Mouse (Mus musculus): ENCODE measurements around the gene Hoxc4. TPM values are rescaled to one million over a fixed set of nuclear protein-coding genes. Genes with fewer than 3 reads are reported as not detected.

The Hoxc4 gene
- polyA plus RNA-seq, 1 experiment from 2014 or later = 1.7 TPM

DNA sequence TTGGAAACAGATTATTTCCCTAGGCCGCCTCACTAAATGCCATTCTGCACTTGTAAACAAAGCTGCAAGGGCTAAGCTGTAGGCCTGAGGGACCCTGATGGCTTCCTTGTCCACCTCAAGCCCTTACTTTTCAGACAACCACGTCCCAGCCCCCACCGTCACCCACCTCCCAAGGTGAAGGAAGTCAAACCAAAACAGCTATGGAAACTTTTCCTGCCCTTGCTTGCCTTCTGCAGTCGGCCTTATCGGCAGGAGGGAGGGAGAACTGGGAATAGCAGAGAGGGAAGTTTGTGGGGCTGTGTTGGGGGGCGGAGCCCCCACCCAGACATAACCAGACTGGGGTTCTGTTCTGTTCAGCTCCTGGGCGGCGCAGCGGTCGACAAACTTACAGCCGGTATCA is 26.5 kb upstream of the Hoxc4 start:
- Histone ChIP-seq H3K9ac (no peak overlapping the region), H3K36me3 (no peaks in the 10 kb centered on the region), H3K27me3 (peaks cover 88% of the 10 kb centered on the region), H3K4me2 (no peak overlapping the region), H3K9me3 (no peaks in the 10 kb centered on the region), H3K4me1 (peaks cover 14% of the 10 kb centered on the region), H3K4me3 (no peak overlapping the region), H3K27ac (no peak overlapping the region)
- WGBS = 16% methylated on average over 11 of the region's 11 CpGs
- ATAC-seq (ENCODE audit: insufficient number of reproducible peaks, low FRiP score, low TSS enrichment, low read depth) = no peak

DNA sequence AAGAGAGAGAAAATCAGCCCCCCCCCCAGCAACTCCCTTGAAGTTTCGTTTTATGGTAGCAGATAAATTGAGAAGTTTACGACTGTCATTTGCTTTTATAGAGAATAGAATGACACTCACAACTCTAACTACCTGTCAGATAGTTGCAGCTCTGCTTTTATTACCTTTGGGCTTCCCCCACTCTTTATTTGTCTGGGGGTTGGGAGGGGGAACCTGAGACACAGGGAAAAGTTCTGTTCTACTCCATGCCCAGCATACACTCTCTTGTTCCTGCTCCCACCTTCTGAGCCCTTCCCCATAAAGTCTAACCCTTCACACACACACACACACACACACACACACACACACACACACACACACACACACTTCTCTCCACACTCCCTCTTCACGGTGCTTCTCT is 25.9 kb upstream of the Hoxc4 start:
- Histone ChIP-seq H3K4me2 (no peak overlapping the region), H3K9ac (no peak overlapping the region), H3K27me3 (peaks cover 88% of the 10 kb centered on the region), H3K4me3 (no peak overlapping the region), H3K4me1 (peaks cover 11% of the 10 kb centered on the region), H3K36me3 (no peaks in the 10 kb centered on the region), H3K27ac (no peak overlapping the region), H3K9me3 (no peaks in the 10 kb centered on the region)
- WGBS = 11% methylated on average over 3 of the region's 3 CpGs
- ATAC-seq (ENCODE audit: insufficient number of reproducible peaks, low FRiP score, low TSS enrichment, low read depth) = no peak

DNA sequence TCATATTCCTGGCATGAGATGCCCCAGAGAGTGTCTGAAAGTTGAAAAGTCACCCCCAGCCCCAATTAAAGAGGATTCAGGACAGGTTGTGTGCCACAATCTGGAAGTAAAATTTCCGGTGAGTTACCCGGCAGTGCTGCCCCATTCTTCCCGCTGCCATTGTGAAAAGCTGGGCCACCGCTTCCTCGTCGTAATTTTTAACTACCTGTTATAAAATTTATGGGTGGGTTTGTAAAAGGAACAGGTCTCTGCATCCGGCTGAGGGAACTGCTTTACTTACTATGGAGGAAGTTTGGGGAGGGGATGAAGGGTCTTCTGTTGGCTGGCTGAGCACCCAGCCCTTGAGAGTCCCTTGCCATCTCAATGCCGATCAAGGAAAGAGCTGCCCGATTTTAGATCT is 22.2 kb upstream of the Hoxc4 start:
- no peak overlapping the region for H3K9ac ChIP-seq
- ATAC-seq (ENCODE audit: insufficient number of reproducible peaks, low FRiP score, low TSS enrichment, low read depth) = no peak
- H3K4me3 ChIP-seq = no peak overlapping the region
- H3K9me3 ChIP-seq = no peaks in the 10 kb centered on the region
- no peaks in the 10 kb centered on the region for H3K36me3 ChIP-seq
- 16% methylated on average over 9 of the region's 9 CpGs for WGBS
- H3K4me1 ChIP-seq = peaks cover 29% of the 10 kb centered on the region
- H3K4me2 ChIP-seq = no peak overlapping the region
- peaks cover 90% of the 10 kb centered on the region for H3K27me3 ChIP-seq
- H3K27ac ChIP-seq = no peak overlapping the region

DNA sequence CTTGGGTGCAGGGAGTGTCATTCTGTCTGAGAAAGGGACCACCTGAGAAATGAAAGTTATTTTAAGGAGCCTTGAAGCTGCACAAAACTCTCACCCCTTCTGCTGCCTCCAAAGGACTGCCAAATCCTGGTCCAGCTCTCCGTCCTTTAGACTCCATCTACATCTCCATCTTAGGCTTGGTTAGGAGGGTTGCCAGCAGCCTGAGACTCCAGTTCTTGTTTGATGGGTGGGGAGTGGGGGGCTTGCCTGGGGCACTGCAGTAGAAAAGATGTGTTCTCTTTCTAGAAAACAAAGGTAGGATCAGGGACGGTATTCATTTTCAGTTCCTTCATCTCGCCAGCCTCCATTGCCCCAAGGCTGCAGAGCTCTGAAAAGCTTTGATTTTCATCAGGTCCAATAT is 21.3 kb upstream of the Hoxc4 start:
- Histone ChIP-seq H3K9ac (no peak overlapping the region), H3K27me3 (peaks cover 90% of the 10 kb centered on the region), H3K4me3 (peak overlapping the region; percentile 47; the same call in 1 of the 2 replicates), H3K36me3 (no peaks in the 10 kb centered on the region), H3K4me1 (peaks cover 29% of the 10 kb centered on the region), H3K27ac (no peak overlapping the region), H3K9me3 (no peaks in the 10 kb centered on the region), H3K4me2 (peak overlapping the region; percentile 81)
- ATAC-seq (ENCODE audit: insufficient number of reproducible peaks, low FRiP score, low TSS enrichment, low read depth) = no peak
- WGBS = 13% methylated on average over 3 of the region's 3 CpGs

DNA sequence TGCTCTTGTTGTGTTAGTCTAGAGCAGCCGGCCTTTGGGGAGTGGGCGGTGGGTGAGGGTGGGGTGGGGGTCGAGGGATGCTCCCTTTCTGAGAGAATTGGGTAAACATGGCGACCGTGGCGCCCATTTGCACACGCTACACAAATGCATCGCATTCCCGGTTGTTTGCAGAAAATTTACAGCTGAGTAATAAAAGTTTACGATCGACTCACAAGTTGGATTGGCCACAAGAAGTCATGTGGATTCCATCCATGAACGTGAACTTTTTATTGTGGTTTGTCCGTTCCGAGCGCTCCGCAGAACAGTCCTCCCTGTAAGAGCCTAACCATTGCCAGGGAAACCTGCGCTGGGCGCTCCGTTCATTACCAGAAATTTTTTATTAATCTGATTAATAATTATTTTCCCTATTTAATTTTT is 20.8 kb upstream of the Hoxc4 start, which contains the start of gene Hoxc6:
Gene Hoxc6 (plus strand): TSS at position 319 of the 417 bp plus-strand sequence.
- Histone ChIP-seq H3K9me3 (no peaks in the 10 kb centered on the region), H3K27me3 (peaks cover 90% of the 10 kb centered on the region), H3K4me1 (peaks cover 29% of the 10 kb centered on the region), H3K4me2 (peak within 1 kb of the TSS; percentile 81), H3K9ac (peak within 1 kb of the TSS; percentile 39; the same call in 1 of the 2 replicates), H3K36me3 (no peaks in the 10 kb centered on the region), H3K4me3 (peak within 1 kb of the TSS; percentile 47), H3K27ac (peak within 1 kb of the TSS; percentile 79)
- ATAC-seq (ENCODE audit: insufficient number of reproducible peaks, low FRiP score, low TSS enrichment, low read depth) = no peak
- WGBS = 1% methylated on average over 19 of the region's 19 CpGs

DNA sequence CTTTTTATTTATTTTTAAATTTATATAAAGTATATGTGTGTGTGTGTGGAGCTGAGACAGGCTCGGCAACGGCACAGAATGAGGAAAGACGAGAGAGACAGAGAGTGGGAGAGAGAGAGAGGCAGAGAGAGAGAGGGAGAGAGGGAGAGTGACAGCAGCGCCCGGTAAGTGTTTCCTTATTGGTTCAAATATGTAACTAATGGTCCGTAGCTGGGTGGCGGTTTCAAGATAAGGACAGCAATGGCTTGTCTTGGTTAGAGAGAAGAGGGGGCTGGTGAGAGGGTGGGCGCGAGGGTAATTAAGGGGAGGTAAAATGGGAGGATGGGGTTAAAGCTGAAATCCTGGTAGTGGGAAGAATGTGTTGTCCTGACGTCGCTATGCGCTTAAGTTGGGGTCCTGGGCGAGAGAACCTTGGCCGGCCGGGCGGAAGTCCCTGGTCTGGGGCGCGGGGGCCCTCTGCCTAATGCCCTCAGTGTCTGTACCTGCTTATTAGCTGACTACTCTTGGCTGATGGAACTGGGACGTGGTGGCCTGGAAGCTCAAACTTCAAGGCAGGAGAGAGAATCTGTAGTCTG is 20.0 kb upstream of the Hoxc4 start:
- peak overlapping the region; percentile 47 for H3K4me3 ChIP-seq
- H3K36me3 ChIP-seq = no peaks in the 10 kb centered on the region
- WGBS = 1% methylated on average over 19 of the region's 19 CpGs
- H3K27me3 ChIP-seq = peaks cover 91% of the 10 kb centered on the region
- peak overlapping the region; percentile 39; the same call in 1 of the 2 replicates for H3K9ac ChIP-seq
- peak overlapping the region; percentile 79 for H3K27ac ChIP-seq
- H3K4me1 ChIP-seq = peaks cover 29% of the 10 kb centered on the region
- ATAC-seq (ENCODE audit: insufficient number of reproducible peaks, low FRiP score, low TSS enrichment, low read depth) = no peak
- no peaks in the 10 kb centered on the region for H3K9me3 ChIP-seq
- H3K4me2 ChIP-seq = peak overlapping the region; percentile 81

DNA sequence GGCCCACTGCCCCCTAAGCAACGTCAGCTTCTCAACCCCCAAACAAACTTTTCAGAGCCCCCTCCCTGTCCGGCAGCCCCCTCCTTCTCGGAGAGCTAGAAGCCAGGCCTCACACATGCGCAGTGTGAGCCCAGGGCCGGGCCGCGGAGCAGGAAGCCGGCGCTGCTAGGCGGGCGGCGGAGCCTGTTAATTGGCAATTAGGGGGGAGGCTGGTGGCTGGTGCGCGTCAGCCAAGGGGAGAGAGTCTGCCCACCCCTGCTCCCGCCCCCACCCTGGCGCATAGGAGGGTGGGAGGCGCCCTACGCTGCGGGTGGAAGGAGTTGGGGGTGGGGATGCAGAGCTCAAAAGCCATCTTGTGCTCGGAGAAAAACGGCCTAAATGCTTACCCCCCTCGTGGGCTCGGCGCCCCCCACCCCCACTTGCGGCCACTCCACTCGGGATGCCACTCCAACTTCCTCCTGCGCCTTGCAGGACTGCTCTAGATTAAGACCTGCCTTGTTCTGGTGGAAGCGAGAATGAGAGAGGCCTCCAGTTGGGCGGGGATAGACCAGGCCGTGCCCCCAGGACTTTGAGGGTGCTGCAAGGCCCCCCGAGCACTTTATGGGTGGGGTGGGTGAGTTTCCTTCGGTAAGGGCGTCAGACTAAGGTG is 19.4 kb upstream of the Hoxc4 start:
- Histone ChIP-seq H3K4me3 (peak overlapping the region; percentile 47), H3K4me2 (peak overlapping the region; percentile 81), H3K9me3 (no peaks in the 10 kb centered on the region), H3K9ac (peak overlapping the region; percentile 39), H3K4me1 (peaks cover 29% of the 10 kb centered on the region), H3K36me3 (no peaks in the 10 kb centered on the region), H3K27ac (peak overlapping the region; percentile 79), H3K27me3 (peaks cover 97% of the 10 kb centered on the region)
- WGBS = under 1% methylated on average over 33 of the region's 33 CpGs
- ATAC-seq (ENCODE audit: insufficient number of reproducible peaks, low FRiP score, low TSS enrichment, low read depth) = peak; percentile 65

DNA sequence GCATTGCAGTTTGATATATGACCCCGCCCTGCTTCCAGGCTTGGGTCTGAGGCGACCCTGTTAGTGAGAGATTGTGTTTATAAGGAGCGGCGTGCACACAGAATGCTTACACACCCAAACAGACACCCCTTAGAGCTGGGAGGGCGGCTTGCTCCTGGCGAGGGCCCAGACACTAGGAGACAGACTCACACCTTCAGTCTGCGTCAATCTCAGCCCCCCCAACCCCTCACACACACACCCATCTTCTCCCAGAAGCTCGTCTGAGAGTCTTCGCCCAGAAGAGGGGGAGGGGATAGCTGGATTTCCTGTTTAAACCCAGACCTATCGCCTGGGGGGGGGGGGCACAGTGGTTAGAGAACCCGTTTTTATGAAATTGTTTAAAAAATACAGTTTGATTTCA is 18.8 kb upstream of the Hoxc4 start:
- H3K4me1 ChIP-seq = peaks cover 29% of the 10 kb centered on the region
- H3K36me3 ChIP-seq = no peaks in the 10 kb centered on the region
- peaks cover 98% of the 10 kb centered on the region for H3K27me3 ChIP-seq
- H3K27ac ChIP-seq = peak overlapping the region; percentile 79
- WGBS = 6% methylated on average over 11 of the region's 11 CpGs
- H3K4me2 ChIP-seq = peak overlapping the region; percentile 81
- H3K4me3 ChIP-seq = peak overlapping the region; percentile 47
- H3K9ac ChIP-seq = no peak overlapping the region
- no peaks in the 10 kb centered on the region for H3K9me3 ChIP-seq
- peak; percentile 38; the same call in 1 of the 2 replicates for ATAC-seq (ENCODE audit: insufficient number of reproducible peaks, low FRiP score, low TSS enrichment, low read depth)

DNA sequence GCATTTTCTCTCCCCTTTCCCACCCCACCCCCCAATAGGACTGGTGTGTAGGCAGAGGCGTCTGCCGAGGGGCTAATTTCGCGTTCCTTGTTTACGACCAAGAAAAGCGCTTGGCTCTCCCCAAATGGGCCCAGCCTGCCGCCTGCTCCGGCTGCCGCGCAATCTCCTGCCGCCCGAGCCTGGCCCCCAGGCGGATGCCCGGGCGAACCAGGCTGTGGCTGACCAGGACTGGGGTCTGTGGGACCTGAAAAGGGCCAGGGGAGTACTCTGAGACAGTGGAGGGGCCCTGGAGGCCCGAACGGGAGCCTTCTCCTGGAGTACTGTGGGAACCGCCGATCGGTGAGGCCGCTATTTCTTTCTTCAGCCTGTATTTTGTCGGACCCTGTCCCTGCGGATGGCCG is 18.2 kb upstream of the Hoxc4 start:
- ATAC-seq (ENCODE audit: insufficient number of reproducible peaks, low FRiP score, low TSS enrichment, low read depth) = no peak
- H3K4me1 ChIP-seq = peaks cover 33% of the 10 kb centered on the region
- H3K9me3 ChIP-seq = no peaks in the 10 kb centered on the region
- no peak overlapping the region; the same call in 1 of the 2 replicates for H3K9ac ChIP-seq
- H3K4me3 ChIP-seq = peak overlapping the region; percentile 47
- H3K36me3 ChIP-seq = no peaks in the 10 kb centered on the region
- peak overlapping the region; percentile 81 for H3K4me2 ChIP-seq
- WGBS = 10% methylated on average over 24 of the region's 24 CpGs
- peak overlapping the region; percentile 79 for H3K27ac ChIP-seq
- peaks cover 97% of the 10 kb centered on the region for H3K27me3 ChIP-seq

DNA sequence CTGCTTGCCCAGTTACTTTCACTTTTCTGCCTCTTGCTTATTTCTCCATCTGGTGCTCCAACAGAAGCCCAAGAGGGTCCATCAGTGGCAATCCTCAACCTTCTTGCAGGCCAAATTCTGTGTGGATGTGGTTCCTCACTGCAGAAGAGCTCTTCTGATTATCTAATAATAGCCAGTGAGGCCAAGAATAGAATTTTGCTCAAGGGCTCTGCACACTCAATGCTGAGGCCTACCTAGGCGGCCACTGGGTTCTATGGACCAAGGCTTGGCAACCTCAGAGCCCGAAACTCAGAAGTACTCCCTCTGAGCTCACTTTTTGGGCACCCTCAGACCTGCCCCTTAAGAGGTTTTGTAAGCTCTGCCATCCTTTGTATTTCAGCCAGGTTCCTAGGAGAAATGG is 17.4 kb upstream of the Hoxc4 start:
- no peak for ATAC-seq (ENCODE audit: insufficient number of reproducible peaks, low FRiP score, low TSS enrichment, low read depth)
- Histone ChIP-seq H3K27me3 (peaks cover 97% of the 10 kb centered on the region), H3K4me1 (peaks cover 36% of the 10 kb centered on the region), H3K4me2 (peak overlapping the region; percentile 81; the same call in 1 of the 2 replicates), H3K4me3 (no peak overlapping the region), H3K9me3 (no peaks in the 10 kb centered on the region), H3K36me3 (no peaks in the 10 kb centered on the region), H3K27ac (no peak overlapping the region), H3K9ac (no peak overlapping the region)
- WGBS = 58% methylated on average over 2 of the region's 2 CpGs

DNA sequence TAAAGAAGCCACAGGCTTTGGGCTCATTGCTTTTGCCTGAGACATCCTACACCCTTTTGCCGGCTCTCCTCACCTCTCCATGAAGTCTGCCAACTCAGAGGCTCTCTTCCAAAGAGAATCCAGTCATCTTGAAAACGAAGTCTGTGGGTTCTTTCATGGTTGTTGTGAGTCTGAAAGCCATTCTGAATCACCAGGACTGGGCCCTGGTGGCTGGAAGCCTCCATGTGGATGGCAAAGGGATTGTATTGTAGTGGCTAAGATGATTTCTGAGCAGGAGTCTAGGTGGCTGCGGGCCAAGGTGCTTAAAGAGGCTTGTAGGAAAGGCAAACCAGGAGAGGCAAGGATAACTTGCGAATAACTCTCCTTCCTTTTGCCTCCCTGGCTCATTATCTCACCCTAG is 16.6 kb upstream of the Hoxc4 start:
- WGBS = 31% methylated on average over 4 of the region's 4 CpGs
- Histone ChIP-seq H3K27ac (no peak overlapping the region), H3K4me2 (no peak overlapping the region), H3K36me3 (no peaks in the 10 kb centered on the region), H3K4me1 (peaks cover 36% of the 10 kb centered on the region), H3K27me3 (peaks cover 98% of the 10 kb centered on the region), H3K4me3 (no peak overlapping the region), H3K9ac (no peak overlapping the region), H3K9me3 (no peaks in the 10 kb centered on the region)
- ATAC-seq (ENCODE audit: insufficient number of reproducible peaks, low FRiP score, low TSS enrichment, low read depth) = no peak

DNA sequence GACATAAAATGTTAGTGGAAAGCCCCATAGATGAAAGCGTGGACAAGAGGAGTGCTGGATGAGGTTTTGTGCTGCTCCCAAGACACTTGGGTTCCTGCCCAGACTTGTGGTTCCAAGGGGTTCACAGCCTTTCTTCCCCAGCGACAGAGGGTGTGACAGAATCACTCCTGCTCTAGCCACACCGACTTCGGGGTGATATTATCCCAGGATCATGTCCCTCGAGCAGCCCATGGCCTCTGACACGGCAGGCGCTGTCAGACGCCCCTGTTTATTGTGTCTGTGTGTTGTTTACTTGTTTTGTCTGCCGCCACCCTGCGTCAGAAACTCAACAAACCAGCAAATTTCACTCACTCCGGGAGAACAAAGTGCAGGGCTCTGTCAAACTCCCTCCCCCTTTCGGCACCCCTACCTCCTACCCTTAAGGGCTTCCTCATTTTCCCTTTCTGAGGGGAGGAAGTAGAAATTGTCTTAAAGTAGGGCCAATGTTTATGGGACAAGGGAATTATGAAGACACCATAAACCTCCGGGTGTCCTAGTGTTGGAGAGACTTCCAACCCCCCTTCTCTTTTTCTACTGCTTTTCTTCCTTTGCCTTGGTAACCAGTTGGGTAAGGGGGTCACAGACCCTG is 15.8 kb upstream of the Hoxc4 start:
- H3K9me3 ChIP-seq = no peaks in the 10 kb centered on the region
- H3K4me2 ChIP-seq = no peak overlapping the region
- H3K9ac ChIP-seq = no peak overlapping the region
- no peaks in the 10 kb centered on the region for H3K36me3 ChIP-seq
- no peak overlapping the region for H3K4me3 ChIP-seq
- H3K27me3 ChIP-seq = peaks cover 97% of the 10 kb centered on the region
- ATAC-seq (ENCODE audit: insufficient number of reproducible peaks, low FRiP score, low TSS enrichment, low read depth) = no peak
- H3K27ac ChIP-seq = no peak overlapping the region
- H3K4me1 ChIP-seq = peaks cover 35% of the 10 kb centered on the region
- 24% methylated on average over 13 of the region's 13 CpGs for WGBS

All from limb, embryonic 15.5 days (tissue).